Mouse (Mus musculus): ENCODE data around the gene Tbc1d10c.

DNA sequence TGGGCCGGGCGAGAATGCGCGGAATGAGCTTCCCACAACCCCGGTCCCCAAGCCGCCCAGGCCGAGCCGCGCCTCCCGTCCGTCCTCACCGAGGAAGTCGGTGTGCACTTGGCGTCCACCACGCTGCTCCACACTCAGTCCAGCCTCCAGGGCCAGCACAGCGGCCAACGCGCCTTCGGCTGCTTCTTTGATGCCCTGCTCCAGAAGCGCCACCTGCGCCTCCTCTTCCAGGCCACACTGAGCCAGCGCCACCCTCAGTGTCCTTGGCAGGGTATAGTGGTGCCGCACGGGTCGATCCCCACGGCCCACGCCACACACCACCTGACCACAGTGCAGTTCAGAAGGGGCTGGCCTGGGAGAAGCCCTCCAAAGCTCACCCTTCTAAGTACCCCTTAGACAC, 21.3 kb downstream of the Tbc1d10c start:
- TF ChIP-seq ETS1 (conservative IDR thresholded peaks at IDR 0.05; ENCODE audit: low read depth, low read length) (no peak), CTCF (conservative IDR thresholded peaks at IDR 0.05 in 1 of 2, IDR thresholded peaks at IDR 0.05 in 1 of 2; ENCODE audit: low read depth in 2 of 2, low read length in 2 of 2) (no peak), POLR2A (IDR thresholded peaks at IDR 0.05; ENCODE audit: low read depth, low read length) (no peak), GABPA (IDR thresholded peaks at IDR 0.05; ENCODE audit: insufficient replicate concordance, low read depth, low read length) (no peak), HCFC1 (IDR thresholded peaks at IDR 0.05; ENCODE audit: low read depth, low read length) (no peak), ZC3H11A (IDR thresholded peaks at IDR 0.05; ENCODE audit: low read depth, low read length) (no peak)
